Mouse (Mus musculus) layer of hippocampus, adult 9-10 months (tissue): Measurements from ENCODE around the gene Tigar.

ENCODE experiments used
- DNase-seq: peaks from one replicate; pipeline ENCODE4 v3.0.0; 2022; ENCODE audit warnings: low spot score

The Tigar gene

DNA sequence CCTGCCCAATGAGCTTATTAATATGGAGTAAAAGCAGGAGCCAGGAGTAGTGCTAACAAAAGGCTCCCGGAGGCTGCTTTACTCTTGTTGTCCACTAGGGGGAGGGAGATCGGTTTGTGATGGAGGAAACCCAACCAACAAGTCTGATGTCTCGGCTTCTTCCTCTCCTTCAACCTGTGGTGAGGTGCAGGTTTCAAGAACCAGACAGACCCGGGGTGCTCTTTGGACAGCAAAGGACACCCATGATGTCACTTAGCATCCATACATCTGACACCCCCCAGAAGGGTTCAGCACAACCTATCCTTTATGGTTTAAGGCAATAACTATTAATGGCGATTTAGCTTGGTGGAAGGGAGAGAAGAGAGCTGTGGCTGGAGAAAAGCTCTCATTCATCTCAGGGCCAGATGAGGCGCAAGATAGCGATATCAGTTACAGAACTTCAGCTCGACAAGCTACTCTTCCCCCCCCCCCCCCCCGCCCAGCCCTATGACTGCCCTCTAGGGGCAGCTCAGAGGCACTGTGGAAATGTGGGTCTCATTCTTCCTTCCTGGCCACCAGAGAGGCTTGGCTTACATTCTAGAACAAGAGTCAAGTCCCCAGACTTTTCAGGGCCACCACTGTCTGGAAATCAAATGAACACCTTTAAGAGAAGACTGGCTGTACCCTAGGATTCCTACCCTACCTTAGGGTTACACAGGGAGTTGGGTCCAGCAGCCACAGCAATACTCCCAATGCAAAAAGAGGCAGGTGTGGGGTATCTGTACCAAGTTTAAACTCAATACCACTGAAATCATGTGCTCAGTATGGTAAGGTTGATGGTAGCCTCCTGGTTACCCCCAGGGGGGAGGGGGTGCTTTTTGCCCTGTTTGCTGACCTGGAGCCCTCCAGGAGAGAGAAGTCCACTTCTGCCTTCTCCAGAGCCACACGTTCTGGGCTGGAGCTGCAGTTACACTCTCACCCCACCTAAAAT, 33.1 kb upstream of the Tigar start:
- DNase-seq: no peak

DNA sequence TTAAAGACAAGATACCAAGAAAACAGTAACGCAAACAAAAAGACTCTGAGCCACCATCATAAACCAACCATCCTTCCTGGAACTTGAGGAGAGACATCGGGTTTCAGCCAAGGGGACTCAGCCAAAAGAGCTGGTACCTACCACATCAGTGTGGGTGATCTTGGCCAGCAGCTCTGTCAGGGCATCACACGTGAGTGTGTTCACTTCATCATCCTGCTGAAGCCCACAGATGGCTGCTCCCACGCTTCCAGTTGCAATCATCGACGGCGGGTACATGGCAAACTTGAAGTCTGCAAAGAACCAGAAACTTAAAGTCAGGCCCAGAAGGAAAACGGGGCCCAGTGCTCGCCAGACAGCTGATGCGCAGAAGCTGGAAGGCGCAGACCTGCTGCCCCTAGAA, 29.6 kb upstream of the Tigar start:
- no peak for DNase-seq

DNA sequence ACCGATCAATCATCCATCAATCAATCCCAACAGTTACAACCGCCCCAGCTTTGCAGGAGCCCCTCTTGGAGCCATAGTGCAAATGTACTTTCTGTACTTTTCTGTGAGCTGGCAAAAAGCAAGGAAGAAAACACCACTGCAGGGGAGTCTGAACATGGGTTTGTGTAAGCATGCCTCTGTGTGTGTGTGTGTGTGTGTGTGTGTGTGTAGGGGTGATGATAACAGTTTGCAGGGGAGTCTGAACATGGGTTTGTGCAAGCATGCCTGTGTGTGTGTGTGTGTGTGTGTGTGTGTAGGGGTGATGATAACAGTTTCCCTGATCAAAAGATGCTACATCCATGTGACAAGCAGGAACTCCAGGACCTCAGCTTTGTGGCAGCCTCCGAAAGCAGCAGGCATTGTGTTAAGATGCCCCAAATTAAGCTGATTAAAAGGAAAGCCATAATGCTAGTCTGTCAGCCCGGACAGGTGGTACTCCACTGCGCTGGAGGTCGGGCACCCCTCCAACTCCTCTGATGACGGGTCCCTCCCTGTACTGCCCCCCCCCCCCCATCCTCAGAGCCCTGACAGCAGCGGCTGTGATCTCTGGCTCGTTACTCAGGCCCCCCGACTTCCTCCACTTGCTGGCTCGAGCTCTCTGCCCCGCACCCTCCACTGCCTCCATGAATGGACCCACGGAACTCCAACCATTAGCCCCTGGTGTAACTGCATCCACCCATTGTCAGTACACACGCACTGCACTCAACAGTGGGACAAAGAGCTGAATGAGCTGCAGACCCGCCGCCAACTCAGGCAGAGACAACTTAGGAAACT, 24.3 kb upstream of the Tigar start:
- DNase-seq: no peak

DNA sequence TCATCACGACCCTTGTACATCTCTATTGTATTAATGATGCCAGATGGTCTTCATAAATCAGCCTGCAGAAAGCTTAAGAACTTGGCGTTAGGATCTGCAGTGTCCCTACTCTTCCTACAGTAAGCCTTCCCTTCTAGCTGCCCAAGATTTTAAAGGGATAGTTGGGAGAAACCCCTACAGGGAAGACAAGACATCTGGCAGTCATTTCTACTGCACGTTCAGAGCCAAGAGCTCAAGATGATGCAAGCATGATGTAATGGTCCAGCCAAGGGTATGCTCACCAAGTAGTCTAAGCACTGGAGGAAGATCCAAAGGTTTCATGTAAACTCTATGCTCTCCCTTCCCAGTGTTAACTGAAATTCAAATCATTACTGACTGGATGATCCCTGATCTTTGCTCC, 23.4 kb upstream of the Tigar start:
- no peak for DNase-seq

DNA sequence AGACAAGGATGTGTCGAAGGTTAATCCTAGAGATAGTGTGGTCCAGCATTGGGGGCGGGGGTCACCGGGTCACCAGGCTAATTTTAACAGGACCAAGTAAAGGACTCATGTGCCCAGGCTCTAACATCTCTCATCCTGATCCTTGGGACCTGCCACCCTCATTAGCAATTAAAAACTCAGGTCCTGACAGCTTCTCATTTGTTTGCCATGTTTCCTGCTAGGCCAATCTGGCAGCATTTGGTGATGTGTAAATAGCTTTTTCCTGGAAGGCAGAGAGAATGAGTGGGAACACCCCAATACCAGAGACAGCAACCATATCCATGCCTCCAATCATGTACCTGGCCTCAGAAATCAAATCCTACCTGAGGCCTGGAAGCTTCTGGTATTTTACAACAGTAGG, 22.6 kb upstream of the Tigar start:
- no peak for DNase-seq

DNA sequence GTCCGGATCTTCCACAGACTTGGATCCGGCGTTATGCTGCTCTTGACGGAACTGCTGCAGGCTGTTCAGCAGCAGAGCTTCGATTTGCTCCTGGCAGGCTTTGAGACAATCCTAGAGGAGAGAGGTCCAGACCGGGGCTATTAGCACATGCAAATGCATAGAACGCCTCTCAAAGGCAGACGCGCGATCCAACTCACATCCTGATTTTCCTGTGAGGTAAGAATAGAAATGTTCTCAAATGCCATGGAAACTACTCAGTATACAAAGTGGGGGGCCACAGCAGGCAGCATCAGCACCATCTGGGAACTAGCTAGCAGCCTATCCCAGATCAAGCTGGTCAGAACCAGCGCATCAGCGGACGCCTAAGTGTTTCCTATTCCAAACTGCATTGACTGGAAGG, 21.0 kb upstream of the Tigar start:
- DNase-seq: no peak

DNA sequence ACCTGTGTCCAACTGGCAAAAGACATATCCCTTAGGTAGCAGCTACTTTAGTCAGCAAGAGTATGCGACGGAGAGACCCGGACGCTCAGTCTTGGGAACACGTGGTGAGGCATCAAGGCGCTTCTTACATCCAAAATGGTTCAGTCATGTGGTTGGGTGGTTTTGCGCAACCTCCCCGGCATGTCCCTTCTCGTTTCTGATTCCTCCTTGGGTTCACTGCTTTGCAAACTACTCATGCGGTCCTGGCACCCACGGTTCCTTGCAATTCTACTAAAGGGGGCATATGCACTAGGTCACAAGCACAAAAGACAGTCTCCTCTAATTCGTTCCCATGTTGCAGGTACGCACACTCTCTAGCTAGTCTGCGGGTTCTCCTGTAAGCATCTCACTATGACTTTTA, 20.3 kb upstream of the Tigar start:
- DNase-seq: no peak

DNA sequence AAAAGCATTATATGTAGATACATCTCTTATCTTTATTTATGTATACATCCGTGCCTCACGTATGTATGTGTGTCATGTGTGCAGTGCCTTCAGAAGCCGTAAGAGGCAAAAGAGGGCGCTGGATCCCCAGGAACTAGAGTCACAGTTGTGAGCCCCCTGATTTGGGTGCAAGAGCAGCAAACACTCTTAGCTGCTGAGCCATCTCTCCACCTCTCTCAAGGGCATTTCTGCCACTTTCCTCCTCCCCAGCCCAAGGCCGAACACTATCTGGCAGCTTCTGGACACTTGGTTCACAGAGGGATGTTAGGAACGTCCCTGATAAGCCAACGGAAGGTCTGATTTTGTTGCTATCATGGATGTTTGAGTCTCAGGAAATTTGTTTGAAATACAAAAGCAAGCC, 14.1 kb upstream of the Tigar start:
- no peak for DNase-seq

DNA sequence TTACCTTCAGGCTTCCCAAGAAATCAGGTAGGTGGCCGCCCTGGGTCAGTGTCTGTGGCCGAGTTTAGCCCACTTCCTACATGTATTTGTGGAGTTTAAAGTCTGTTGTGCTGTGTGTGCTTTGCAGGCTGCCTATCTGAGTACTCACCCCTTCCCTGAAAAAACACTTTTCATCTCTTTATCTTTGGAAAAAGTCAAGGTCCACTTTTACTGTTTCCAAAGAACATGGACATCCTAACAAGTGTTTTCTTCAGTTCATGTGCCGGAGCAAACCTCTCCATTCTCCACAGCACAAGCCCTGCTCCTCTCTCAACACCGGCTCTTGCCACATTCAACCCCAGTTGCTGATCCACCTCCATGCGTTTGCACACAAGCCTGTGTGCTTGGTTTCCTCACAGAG, 13.6 kb upstream of the Tigar start:
- DNase-seq: no peak

DNA sequence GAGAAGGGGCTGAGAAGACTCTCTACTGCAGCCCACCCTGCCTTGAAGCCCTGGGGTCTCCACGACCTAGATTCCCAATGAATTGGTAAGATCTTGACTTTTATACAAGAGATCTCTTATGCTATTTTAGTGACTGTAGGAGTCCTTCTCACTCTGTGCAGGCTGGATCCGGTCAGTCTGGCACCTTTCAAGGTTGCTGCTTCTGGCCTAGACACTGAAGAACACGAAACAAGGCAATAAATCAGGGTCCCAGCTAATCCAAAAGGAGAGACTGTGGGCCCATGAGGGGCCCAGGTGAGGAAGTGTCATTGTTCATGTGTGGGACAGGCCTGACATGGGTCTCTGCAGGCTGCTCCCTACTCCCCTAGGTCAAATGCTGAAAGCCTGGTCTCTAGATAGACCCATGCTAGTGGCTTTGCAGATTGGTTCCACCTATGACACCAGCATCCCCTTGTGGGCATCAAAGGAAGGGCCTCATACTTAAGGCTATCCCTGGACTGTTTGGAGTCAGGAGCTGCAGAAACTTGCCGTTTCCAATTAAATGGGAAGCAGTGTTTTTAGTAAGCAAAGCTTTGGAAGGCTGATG, 13.0 kb upstream of the Tigar start:
- DNase-seq: no peak

DNA sequence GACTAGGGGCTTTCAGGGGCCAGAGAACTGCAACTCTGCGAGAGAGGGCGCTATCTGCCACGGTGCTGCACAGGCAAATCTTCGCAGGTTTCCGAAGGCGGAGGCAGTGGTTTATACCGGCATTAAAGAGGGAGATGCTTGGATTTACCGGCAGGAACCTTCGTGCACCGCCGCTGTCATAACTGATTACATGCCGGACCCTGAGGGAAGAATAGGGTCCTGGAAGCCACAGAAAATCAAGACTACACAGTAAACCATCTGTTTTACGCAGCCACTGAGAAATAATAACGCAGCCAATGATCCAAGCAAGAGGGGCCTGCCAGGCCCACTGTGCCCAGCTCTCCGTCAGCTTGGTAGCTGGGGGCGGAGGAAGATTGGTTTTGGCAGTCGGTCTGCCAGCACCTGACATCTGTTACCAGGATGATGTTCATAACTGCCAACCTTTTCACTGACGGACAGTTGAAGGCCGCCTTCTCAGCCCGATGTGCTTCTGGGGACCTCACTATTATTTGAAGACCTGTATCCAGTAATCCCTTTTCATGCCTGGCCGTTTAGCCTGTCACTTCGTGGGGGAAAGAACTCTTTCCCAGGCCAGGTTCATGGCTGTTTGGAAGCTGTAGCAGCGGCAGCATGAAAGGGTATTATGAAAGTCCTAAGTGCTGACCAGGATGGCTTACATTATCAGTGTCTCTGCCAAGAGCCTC, 5.5 kb upstream of the Tigar start:
- DNase-seq: no peak

DNA sequence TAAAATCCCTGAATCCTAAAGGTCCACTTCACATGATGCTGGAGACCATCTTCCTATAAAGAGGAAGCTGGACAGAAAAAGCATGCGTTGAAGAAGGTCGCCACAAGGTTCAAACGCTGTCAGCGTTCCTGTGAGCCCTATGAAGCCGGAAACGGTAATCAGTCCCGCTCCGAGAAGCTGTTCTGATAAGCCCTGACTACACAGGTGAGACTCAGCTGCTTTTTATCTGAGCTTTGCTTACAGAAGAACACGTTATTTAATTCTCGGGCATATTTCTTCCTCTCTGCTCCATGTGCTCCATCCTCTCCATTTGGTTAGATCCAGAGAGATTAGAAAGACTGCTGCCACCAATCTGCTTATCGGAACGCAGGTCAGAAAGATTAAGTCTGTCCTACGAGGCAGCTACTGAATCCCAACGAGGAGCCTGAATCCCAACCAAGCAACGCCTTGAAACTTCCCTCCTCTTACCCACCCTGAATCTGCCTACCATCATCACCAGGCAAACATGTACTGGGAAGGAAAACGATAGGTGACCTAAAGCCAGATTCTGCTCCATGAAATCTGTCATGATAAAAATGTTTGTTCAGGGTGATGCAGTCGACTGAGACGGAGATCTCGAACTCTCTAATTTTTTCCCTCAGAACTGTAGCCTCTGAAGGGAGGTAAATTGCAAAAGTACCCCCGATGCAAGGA, 843 bp downstream of the Tigar start:
- DNase-seq: no peak

DNA sequence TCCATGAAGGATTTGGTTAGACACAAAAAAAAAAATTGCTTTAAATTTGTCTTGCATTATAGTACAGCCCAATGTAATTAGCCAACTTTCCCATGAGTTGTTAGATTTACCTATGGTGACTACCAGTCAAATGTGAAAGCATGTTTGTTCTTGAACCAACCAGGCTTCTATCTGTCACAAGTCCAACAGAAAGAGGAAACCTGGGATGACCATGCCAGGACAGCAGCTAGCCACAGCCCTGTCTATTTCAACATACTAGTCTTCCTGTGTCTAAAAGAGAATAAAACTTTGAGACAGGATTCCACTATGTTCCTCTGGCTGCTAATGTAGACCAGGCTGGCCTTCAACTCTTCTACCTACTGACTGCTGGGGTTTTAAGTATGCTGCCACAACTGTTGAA, 1.9 kb downstream of the Tigar start:
- no peak for DNase-seq

DNA sequence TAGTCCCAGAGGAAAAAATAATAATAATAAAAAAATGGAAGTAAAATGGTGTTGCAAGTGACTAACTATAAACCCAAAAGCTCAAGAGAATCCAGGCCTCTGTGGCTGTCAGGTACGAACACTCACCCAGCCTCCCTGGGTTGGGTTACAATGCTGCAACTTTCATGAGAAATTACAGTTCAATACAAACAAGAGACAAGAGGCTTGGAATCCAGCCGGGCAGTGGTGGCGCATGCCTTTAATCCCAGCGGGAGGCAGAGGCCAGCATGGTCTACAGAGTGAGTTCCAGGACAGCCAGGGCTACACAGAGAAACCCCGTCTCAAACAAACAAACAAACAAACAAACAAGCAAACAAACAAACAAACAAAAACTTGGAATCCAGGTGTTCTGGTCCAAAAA, 2.6 kb downstream of the Tigar start:
- no peak for DNase-seq

DNA sequence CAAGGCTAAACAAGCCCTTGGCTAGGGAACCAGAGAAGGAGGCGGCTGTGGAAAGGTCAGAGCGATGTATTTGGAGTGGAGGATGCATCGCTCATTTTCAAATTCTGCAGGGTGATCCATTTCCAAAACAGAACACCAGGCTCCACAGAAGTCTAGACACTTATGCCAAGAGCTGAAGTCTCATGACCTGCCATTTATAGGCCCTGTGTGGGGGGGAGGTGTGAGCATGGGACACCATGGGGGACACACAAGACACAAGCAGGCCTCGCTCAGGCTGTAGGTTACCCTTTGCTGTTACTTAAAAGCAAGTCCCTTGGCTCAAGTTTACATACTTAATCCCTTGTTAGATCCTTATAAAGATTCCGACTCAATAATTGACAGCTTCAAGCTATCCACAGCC, 3.2 kb downstream of the Tigar start:
- no peak for DNase-seq

DNA sequence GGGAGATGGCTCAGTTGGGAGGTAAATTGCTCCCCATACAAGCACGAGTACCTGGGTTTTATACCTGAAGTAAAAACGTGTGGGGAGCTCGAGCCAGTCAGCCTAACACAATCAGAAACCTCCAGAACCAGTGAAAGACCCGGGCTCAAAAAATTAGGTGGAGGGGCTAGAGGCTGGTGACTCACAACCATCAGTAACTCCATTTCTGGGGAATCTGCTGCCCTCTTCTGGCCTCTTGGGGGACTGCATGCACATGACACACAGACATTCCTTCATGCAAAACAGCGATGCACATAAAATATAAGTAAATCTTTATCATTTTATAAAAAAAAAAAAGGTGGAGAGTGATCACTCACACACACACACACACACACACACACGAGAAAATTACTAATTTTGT, 4.2 kb downstream of the Tigar start:
- DNase-seq: no peak

DNA sequence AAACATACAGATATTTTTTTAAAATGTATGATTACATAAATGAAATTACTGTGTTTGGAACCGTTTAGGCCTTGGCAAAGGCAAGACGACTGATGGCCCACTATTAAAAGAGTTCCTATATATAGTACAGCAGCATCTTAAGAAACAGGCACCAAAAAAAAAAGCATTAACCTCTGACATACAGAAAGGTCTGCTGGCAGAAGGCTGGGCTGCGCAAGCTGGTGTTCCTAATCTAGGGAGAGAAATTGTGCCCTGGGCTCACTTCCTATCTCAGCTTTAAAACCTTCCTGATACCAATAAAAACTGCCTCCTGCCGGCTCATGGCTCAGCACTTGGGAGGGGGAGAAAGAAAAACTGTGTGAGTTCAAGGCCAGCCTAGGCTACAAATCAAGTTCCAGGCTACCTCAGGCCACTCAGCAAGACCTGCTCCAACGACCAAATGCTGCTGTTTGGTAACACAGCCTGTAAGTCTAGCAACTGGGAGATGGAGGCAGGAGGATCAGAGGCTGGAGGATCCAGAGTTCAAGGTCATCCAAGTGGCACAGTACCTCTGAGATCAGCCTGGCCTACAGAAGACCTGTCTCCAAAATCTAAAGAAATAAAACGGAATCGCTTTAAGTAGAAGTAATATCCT, 4.8 kb downstream of the Tigar start:
- DNase-seq: no peak

DNA sequence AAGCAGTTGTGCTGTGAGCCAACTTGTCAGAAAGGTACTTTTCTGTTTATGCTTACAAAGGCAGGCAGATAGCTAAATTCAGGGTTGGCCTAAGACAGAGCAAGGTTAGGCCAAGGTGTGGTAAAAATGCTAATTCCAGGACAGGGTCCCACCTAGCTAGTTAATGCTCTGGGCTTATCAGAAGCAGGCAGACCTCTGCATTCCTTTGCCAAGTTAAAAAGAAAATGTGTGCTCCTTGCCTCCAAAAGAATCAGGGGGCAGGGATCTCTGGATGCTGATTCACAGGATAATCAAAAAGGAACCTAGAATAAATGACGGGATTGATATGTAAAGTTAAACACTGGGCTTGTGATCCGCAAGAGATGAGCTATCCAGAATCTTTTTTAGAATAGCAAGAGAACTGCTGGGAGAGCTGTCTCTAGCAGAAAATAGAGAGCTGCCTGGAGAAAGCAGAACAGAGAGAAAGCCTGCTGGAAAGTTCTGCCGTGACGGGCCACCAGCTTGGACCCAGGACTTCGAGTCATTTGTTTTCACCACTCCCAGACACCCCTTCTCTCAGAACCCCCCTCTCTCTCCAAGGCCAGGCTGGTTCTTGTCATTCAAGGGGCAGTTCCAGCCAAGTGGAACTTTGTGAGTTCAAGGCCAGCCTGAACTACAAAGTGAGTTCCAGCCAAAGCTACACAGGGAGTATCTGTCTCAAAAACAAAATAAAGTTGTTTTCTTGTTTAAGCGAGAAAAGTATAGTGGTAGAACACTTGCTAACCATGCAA, 5.7 kb downstream of the Tigar start:
- DNase-seq: no peak

DNA sequence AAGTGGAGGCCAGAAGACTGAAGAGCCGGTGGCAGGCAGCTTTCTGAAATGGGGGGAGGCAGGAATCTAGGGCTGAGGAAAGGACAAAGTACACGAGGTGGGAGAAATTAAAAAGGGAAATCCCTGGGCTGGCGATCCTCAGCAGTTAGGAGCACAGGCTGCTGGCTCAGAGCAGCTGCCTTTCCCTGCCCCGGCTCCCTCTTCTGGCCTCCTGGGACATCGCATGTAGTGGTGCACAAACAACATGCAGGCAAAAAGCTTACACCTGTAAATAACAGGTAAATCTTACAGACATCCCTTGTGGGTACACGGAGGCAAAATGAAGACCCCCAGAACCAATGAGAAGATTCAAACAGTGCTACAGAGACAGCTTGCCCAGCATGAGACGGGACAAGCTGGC, 14.8 kb downstream of the Tigar start:
- no peak for DNase-seq

DNA sequence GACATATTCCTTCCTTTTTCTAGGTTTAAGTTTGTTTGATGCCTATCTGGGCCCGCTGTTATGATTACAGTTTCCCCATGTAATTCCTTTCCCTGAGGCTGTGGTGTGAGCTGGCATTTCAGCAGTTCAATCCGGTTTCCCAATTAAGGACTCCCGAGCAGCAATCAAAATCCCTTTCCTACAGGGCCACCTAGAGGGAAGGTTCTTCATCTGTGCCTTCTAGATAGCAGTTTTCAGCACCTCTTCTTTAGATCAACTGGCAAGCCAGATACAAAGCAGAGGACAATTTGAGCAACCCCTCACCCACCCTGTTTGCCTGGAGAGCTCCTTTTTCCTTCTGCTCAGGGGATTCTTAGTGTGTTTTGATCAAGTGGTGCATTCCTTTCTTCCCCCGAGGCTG, 22.6 kb downstream of the Tigar start:
- no peak for DNase-seq
